Mouse (Mus musculus) kidney, adult 9 months (tissue): ENCODE measurements around the gene Tnfsfm13.
"Not testable (repeated sequence)": the region's sequence is repeated elsewhere in the genome, so short reads cannot be mapped to it uniquely, and the experiment has no call there.

Source experiments
- DNase-seq: peaks from one replicate; pipeline ENCODE4 v3.0.0; 2022

The Tnfsfm13 gene

GRCm38 (mm10) chr11:69695361-69696181 is at the start of gene Tnfsfm13, which contains the start of gene Tnfsf12:
TSS of gene Tnfsfm13 (minus strand) at chr11:69696098.
TSS of gene Tnfsf12 (minus strand) at chr11:69695849.
- DNase-seq, result peak; percentile 82

- DNase-seq, result not testable (repeated sequence)
Measured at GRCm38 (mm10) chr11:69731408-69731807, 35.5 kb upstream of the Tnfsfm13 start.

DNA sequence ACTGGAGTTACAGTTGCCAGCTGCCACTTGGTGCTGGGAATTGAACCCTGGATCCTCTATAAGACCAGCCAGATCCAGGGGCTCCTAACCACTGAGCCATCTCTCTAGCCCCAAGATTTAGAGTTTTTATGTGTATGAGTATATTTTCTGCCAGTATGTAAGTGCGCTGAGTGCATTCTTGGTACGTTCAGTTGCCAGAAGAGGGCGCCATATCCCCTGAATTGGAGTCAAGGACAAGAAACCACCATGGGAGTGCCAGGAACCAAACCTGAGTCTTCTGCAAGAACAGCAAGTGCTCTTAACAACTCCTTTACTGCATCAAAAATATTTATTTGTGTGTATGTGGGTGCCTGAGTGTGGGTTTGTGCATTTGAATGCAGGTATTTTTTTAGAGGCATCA is 33.2 kb upstream of the Tnfsfm13 start:
- DNase-seq, result peak; percentile 73

GRCm38 (mm10) chr11:69725951-69726350 is 30.1 kb upstream of the Tnfsfm13 start:
- DNase-seq, result no peak

DNA sequence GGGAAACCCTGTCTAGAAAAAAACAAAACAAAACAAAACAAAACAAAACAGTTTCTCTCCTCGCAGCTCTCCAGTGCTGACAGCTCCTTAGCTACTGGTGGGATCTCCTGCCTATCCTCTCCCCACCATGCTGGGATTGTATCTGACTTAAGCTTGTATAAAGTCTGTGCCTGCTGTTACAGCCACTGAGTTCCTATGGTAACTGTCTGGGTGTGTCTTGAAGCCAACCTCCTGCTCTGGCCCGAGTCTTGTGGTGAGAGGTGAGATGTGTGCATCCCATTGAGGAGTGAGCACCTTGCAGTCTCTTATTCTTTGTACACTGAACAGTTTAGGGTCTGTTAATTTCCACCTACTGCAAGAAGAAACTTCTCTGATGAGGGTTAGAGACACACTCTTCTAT is 27.2 kb upstream of the Tnfsfm13 start:
- no peak for DNase-seq

DNA sequence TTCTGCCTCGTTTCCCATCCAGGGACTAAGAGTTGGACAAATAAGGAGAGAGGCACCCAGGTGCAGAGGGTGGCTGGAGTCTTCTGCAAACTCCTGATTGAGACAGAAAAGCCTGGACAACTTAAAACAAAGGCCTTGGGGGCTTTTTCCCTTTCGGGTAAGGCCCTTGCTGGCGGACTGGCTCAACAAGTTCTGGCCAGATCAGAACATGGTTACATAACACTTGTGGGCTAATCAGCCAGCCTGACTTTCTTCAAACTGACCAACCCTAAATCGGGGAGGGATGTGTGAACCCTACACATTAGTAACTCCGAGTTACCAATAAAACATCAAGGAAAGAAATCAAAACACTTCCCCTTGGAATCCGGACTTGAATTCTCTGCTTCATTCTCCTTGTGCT is 25.0 kb upstream of the Tnfsfm13 start:
- DNase-seq, result no peak

GRCm38 (mm10) chr11:69719423-69719822 is 23.5 kb upstream of the Tnfsfm13 start:
- DNase-seq, result no peak

- peak; percentile 46 for DNase-seq
Measured at GRCm38 (mm10) chr11:69718661-69719060, 22.8 kb upstream of the Tnfsfm13 start.

- no peak for DNase-seq
Measured at GRCm38 (mm10) chr11:69716953-69717352, 21.1 kb upstream of the Tnfsfm13 start.

GRCm38 (mm10) chr11:69715929-69716328 is 20.0 kb upstream of the Tnfsfm13 start:
- peak; percentile 33 for DNase-seq

GRCm38 (mm10) chr11:69715482-69715881 is 19.6 kb upstream of the Tnfsfm13 start:
- DNase-seq, result peak; percentile 77

- peak; percentile 89 for DNase-seq
Measured at GRCm38 (mm10) chr11:69714636-69715329, 18.9 kb upstream of the Tnfsfm13 start.

DNA sequence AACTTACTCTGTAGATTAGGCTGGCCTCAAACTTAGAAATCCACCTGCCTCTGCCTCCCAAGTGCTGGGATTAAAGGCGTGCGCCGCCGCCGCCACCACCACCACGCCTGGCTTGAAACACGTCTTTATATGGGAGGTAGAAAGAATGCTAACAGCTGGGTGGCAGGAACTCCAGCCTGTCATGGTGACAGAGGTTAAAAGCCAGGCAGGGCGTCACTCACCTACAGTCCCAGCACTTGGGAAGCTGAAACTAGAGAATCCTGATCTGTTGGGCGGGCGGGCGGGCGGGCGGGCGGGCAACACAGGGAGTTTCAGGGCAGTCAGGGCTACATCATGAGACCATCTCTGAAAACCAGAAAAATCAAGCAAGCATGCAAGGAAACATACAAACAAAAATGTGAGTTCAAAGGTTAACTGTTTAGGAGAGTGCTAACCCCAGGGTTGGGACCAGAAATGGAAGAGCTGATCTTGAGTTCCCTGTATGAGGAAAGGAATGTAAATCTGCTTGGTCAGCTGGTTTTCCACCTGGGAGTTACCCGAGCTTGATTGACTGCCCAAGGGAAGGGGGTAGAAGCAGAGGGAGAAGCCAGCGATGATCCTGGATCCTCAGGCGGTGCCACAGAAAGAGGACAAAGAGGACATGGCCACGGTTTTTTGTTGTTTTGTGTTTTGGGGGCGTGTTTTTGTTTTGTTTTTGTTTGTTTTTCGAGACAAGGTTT is 17.2 kb upstream of the Tnfsfm13 start:
- DNase-seq, result peak; percentile 73

DNA sequence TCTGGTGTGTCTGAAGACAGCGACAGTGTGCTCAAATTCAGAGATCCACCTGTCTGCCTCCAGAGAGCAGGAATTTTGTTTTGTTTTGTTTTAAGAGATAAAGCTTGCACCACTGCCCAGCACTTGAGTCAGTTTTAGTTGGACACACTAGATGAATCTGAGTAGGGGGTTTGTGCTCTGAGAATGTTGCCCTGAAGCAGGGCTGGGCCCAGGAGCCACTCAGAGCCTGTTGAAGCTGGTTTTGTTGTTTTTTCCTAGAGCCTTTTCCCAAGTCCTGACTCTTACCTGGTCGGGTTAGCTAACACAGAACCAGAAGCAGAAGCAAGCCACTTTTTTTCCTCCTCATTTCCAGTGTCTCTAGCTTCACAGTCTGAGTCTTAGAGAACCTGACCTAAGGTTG is 15.2 kb upstream of the Tnfsfm13 start:
- no peak for DNase-seq

DNA sequence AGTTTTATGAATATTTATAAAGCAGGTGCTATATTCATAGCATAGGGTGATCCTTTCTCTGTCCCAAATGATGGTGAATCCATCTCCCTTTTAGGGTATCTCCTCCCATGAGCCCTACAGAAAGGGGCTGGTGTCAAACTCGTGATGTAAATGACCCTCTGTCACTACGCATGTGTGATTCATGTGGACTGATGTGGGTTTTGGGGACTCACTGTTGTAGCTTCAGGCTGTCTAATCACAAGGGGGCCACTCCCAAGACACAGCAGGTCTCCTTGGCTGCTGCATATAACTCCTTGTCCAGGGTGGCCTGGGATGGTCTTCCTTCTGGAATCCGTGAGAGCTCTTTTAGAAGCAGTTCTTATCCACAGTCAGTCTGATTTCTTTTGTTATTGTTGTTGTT is 14.6 kb upstream of the Tnfsfm13 start:
- no peak for DNase-seq

GRCm38 (mm10) chr11:69709554-69710446 is 13.9 kb upstream of the Tnfsfm13 start:
- no peak for DNase-seq

DNA sequence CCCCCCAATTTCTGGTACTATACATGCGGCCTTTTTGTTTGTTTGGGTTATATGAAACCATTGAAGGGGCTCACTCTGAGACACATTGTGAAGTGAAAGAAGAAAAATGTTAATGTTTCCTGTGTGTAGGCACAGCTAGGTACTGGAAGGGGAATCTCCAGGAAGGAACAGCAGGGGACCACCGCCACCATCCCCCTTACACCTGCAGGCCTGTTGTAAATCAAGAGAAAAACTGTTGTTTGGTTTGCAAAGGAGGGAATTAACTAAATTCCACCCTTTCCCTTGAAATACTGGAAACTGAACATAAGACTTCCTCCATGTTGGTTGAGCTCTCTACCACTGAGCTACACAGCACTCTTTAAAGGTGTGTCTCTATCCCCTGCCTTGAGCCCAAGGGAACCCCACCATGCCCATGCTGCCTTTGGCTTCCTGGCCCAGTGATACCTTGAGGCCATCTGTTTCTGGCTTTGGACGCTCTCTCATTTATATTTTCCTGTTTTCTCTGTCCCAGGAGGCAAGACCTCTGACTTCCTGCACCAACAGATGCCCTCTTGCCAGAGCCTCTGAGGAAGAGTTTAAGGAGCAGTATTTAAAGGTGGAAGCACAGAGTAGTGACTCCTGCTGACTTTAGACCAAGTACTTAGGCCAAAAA is 12.8 kb upstream of the Tnfsfm13 start:
- DNase-seq, result no peak

- DNase-seq, result no peak
Measured at GRCm38 (mm10) chr11:69707873-69708381, 12.0 kb upstream of the Tnfsfm13 start.

GRCm38 (mm10) chr11:69707480-69707847 is 11.6 kb upstream of the Tnfsfm13 start:
- DNase-seq, result no peak

DNA sequence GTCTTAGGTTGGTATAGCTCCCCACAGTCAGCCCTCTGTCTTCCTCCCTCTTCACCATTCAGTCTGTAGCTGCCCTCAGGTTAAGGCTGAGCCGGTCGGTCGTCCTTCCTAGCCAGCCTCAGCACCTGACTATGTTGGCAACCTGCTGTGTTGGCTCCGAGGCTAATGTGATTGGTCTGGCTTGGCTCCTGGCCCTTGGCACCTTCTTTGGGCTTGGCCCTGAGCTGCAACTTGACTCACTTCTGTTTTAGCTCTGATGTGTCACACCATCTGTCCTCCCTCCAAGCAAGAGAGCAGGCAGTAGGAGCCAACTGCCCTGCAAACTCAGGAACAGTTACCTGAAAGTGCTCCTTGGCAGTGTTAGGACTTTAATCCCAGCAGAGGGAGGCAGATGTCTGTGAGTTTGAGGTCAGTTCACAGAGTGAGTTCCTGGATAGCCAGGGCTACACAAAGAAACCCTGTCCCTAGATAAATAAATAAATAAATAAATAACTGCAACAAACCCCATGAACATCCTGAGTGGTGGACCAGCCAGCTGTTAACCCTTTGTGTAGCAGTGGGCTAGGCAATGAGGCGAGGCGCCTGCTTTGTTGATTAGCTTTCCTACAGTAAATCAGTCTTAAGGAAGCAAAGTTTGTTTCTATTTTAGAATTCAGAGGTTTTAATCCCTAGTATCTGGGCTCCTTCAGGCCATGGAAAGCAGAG is 11.0 kb upstream of the Tnfsfm13 start:
- peak; percentile 93 for DNase-seq

DNA sequence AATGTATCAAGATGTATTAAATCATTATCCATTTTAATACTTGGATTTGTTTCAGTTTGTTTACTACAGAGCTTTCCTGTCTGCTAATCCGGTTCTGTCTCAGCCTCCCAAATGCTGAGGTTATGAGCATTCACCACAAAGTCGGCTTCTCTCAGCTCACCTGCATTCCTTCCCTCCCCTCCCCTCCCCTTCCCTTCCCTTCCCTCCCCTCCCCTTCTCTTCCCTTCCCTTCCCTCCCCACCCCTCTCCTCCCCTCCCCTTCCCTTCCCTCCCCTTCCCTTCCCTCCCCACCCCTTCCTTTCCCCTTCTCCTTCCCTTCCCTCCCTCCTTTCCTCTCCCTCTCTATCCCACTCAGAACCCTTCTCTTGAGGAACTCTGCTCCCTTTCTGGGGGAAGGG is 8.7 kb upstream of the Tnfsfm13 start:
- DNase-seq, result no peak
